Mouse (Mus musculus) liver, postnatal 0 days (tissue): ENCODE measurements around the gene Uhrf1bp1l.

ENCODE experiments used
- CTCF ChIP-seq: sonication (generic); IDR thresholded peaks from 2 replicates; pipeline ENCODE4 v1.5.1; 2016; ENCODE audit warnings: antibody characterized with exemption, low read depth
- EP300 ChIP-seq: IDR thresholded peaks from 2 replicates; pipeline ENCODE4 v1.6.1; 2016; ENCODE audit warnings: antibody characterized with exemption, low read depth, mild to moderate bottlenecking

- no peak for TF ChIP-seq CTCF
- TF ChIP-seq EP300, result no peak
Observed at GRCm38 (mm10) chr10:89765790-89766714, 21.3 kb downstream of the Uhrf1bp1l start.
